Mouse (Mus musculus) liver, postnatal 0 days (tissue): ENCODE measurements around the gene Rbl1.

Source experiments
- CTCF ChIP-seq: sonication (generic); IDR thresholded peaks from 2 replicates; pipeline ENCODE4 v1.5.1; 2016; ENCODE audit warnings: antibody characterized with exemption, low read depth
- EP300 ChIP-seq: IDR thresholded peaks from 2 replicates; pipeline ENCODE4 v1.6.1; 2016; ENCODE audit warnings: antibody characterized with exemption, low read depth, mild to moderate bottlenecking

- TF ChIP-seq CTCF (no peak), EP300 (no peak)
These were observed 104.1 kb downstream of the Rbl1 start for GRCm38 (mm10) chr2:157100319-157100605.
